Mouse (Mus musculus) mammary gland, adult 2 months (tissue): ENCODE data around the gene Cdkl3. TPM values are rescaled to one million over a fixed set of nuclear protein-coding genes. Genes with fewer than 3 reads are reported as not detected.

Experiments
- polyA plus RNA-seq: library from polyadenylated mRNA; depleted of rRNA; stranded (reverse); fragments of >200 nt; gene quantifications from 2 replicates; pipeline ENCODE4 v1.2.3, GENCODE M21; 2012; ENCODE audit warnings: low replicate concordance; rRNA removed

The Cdkl3 gene
- 1.6 and 1.9 TPM in 2 replicates for polyA plus RNA-seq

GRCm38 (mm10) chr11:52003772-52004528, at the start of gene Cdkl3:
Cdkl3 (plus strand) TSS chr11:52004221.

GRCm38 (mm10) chr11:51967443-51968401, 36.3 kb upstream of the Cdkl3 start, which contains the start of gene Cdkn2aipnl:
Cdkn2aipnl (plus strand) TSS chr11:51967661.

GRCm38 (mm10) chr11:52000290-52000962, 3.6 kb upstream of the Cdkl3 start, which contains the start of gene Ube2b:
Ube2b (minus strand) TSS chr11:52000762.

GRCm38 (mm10) chr11:52098398-52098946, 94.5 kb downstream of the Cdkl3 start, which contains the start of gene Ppp2ca:
Ppp2ca (plus strand) TSS chr11:52098681.

Other genes with a start within 250 kb of the Cdkl3 start
- 20.1 and 20.8 TPM in 2 replicates for gene Sec24a, start 240.6 kb upstream of the Cdkl3 start, polyA plus RNA-seq
- gene Sar1b, start 240.5 kb upstream of the Cdkl3 start, polyA plus RNA-seq = 9.2 and 69.1 TPM in 2 replicates
- gene Jade2, start 146.6 kb upstream of the Cdkl3 start, polyA plus RNA-seq = 13.3 and 21.2 TPM in 2 replicates
- gene Cdkn2aipnl, start 36.6 kb upstream of the Cdkl3 start, polyA plus RNA-seq = 21.1 and 27.1 TPM in 2 replicates
- 27.9 and 119 TPM in 2 replicates for gene Ube2b, start 3.5 kb upstream of the Cdkl3 start, polyA plus RNA-seq
- 20.0 and 44.8 TPM in 2 replicates for gene Ppp2ca, start 94.5 kb downstream of the Cdkl3 start, polyA plus RNA-seq
- gene Olfr1373, start 141.3 kb downstream of the Cdkl3 start, polyA plus RNA-seq = not detected in 2 replicates
- not detected in 2 replicates for gene Olfr1371, start 209.8 kb downstream of the Cdkl3 start, polyA plus RNA-seq
- gene Skp1a, start 227.8 kb downstream of the Cdkl3 start, polyA plus RNA-seq = 9.7 and 44.8 TPM in 2 replicates